ENCODE assay signal across 28 mouse cellular contexts in genomic region chr16:78232205-78232604, GRCm38 (mm10).
"Had no signal": no experiment of that assay in that cellular context is flagged by ENCODE, and none has a peak within 500 bp of the region (broad histone marks: within the 10 kb centered on the region; RNA-seq: fewer than 3 reads in every experiment).

No protein-coding gene starts in this region.

- DNase-seq: cerebellum, adult 2 months; cerebellum, adult 8-10 months; cerebellum, adult 9-10 months; cerebellum, adult 9-11 months; cerebellum, postnatal 10 days; cerebellum, postnatal 14 days; cerebellum, postnatal 25 days; cerebellum, postnatal 36 days; embryo, embryonic 11 days; forebrain, postnatal 0 days; gastrocnemius, postnatal 10 days; gastrocnemius, postnatal 14 days; gastrocnemius, postnatal 25 days; gastrocnemius, postnatal 36 days; heart, adult 11 months; heart, adult 18-20 months; heart, adult 2 months had no signal

- H3K4me2 ChIP-seq: embryonic facial prominence, embryonic 12.5 days; embryonic facial prominence, embryonic 13.5 days; embryonic facial prominence, embryonic 15.5 days; forebrain, embryonic 12.5 days; forebrain, embryonic 13.5 days; forebrain, embryonic 15.5 days had no signal

- H3K36me3 ChIP-seq: embryonic facial prominence, embryonic 10.5 days; embryonic facial prominence, embryonic 12.5 days; embryonic facial prominence, embryonic 13.5 days; embryonic facial prominence, embryonic 15.5 days; forebrain, embryonic 10.5 days; forebrain, embryonic 12.5 days; forebrain, embryonic 15.5 days had no signal

- H3K9me3 ChIP-seq: embryonic facial prominence, embryonic 15.5 days; forebrain, embryonic 15.5 days had no signal

- ATAC-seq: forebrain, embryonic 13.5 days; forebrain, embryonic 14.5 days; forebrain, embryonic 15.5 days; forebrain, embryonic 16.5 days; forebrain, postnatal 0 days had no signal

- H3K27me3 ChIP-seq: embryonic facial prominence, embryonic 12.5 days; forebrain, embryonic 15.5 days had no signal

- H3K27ac ChIP-seq: embryonic facial prominence, embryonic 10.5 days; embryonic facial prominence, embryonic 12.5 days; embryonic facial prominence, embryonic 13.5 days; embryonic facial prominence, embryonic 15.5 days; forebrain, embryonic 10.5 days; forebrain, embryonic 12.5 days; forebrain, embryonic 13.5 days; forebrain, embryonic 15.5 days; heart, adult 2 months had no signal

- H3K9ac ChIP-seq: embryonic facial prominence, embryonic 12.5 days; embryonic facial prominence, embryonic 13.5 days; embryonic facial prominence, embryonic 15.5 days; forebrain, embryonic 12.5 days; forebrain, embryonic 13.5 days; forebrain, embryonic 15.5 days; forebrain, postnatal 0 days had no signal

- H3K4me3 ChIP-seq: embryonic facial prominence, embryonic 10.5 days; embryonic facial prominence, embryonic 12.5 days; embryonic facial prominence, embryonic 13.5 days; embryonic facial prominence, embryonic 15.5 days; erythroblast, embryonic 14.5 days; forebrain, embryonic 10.5 days; forebrain, embryonic 12.5 days; forebrain, embryonic 13.5 days; forebrain, embryonic 15.5 days; heart, adult 2 months had no signal
